Mouse (Mus musculus): ENCODE results near the gene Abcb10.
"Not testable (repeated sequence)": the region's sequence is repeated elsewhere in the genome, so short reads cannot be mapped to it uniquely, and the experiment has no call there.

Gene Abcb10

DNA sequence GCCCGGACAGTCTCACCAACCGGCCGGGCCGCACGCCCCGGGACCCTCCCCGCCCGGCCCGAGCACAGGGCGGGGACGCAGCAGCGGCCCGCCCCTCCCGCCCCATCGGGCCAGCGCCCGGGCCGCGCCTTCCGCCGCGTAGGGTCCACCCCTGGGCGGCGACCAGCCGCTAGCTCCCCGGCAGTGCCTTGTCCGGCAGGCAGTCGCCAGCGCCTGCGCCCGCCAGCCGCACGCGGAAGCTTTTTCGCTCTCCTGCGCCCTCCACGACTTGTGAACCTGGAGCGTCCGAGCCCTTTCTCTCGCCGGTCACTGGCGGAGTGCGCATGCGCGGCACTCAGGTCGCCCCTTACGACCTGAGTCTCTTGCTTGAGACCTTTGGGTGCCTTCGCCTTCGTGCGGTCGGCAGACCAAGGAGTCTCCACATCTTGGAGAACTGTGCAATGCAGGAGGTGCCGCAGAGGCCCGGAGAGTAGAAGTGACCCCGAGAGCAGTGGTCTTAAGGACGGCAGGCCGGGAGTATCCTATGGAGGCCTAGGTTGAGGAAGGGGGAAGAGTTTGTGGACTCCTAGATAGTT, at the start of gene Abcb10:
Gene Abcb10, minus strand, starts transcription at position 297 of the 575 bp plus-strand sequence.
- peak; percentile 26 to 48 for DNase-seq (ENCODE audit: low spot score in 2 of 2)

DNA sequence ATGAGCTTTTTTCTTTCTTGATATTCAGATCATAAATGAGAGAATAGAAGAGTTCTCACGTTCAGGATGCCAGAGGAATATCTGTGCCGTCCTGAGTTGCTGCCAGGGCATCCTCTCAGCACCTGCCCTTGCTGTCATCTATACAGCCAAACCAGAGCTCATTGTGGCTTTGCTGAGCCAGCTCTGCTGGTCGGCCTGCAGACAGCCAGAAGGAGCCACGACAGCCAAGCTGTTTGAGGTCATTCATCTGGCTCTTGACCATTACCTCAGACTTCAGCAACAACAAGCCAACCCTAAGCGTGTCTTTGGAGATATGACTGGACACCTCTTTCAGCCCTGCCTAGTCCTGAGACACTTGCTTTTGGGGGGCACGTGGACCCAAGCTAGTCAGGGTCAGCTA, 44.9 kb upstream of the Abcb10 start:
- DNase-seq (ENCODE audit: low spot score in 2 of 2) = no peak

DNA sequence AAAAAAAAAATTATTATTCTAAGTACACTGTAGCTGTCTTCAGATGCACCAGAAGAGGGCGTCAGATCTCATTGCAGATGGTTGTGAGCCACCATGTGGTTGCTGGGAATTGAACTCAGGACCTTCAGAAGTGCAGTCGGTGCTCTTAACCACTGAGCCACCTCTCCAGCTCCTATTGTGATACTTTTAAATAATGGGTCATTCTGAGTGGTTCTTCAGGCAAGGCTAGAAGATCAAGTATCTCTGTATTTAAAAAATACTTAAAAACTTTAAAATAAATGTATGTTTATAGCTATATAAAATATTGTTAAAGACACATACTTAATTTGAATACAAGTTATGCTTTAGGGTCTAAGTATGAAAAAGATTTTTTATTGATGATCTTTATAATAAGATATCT, 43.3 kb upstream of the Abcb10 start:
- not testable (repeated sequence) for DNase-seq (ENCODE audit: low spot score in 2 of 2)

DNA sequence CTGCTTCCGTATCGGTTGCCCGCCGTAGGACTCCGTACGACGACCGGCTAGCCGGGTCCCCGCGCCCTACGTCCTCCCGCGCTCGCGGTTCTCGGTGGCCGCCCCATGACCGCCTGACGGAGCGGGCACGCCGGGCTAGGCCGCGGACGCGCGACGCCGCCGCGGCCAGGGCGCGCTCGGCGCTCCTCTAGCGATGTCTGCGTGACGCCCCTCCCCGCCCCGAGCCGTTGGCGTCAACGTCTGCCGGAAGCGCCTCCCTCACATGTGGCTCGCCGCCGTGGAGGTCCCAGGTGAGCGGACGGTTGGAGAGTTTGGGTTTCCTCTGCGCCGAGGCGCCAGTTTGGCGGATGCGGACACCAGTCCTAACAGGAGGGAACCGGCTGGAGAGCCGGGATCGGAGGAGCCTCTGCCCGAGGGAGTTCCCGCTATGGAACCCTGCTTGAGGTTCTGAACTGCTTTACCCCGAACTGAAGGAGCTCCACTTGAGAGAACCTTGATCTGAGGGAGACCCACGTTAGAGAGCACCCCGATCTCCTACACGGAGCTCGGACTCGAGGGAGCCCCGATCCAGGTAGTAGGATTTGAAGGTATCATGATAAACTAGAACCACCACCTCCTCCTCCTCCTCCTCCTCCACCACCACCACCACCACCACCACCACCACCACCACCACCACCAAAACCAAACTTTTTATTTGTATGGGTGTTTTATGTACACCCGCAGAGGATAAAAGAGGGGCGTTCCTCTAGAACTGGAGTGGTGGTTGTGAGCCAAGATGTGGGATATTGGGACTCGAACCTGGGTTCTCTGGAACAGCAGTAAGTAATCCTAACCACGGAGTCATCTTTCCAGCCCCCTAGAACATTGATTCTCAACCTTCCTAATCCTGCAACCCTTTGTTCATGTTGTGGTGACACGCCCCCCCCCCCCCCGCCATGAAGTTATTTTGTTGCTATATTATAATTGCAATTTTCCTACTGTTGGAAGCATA, 38.6 kb upstream of the Abcb10 start, which contains the start of the genes Taf5l and Urb2:
Gene Taf5l, minus strand, starts transcription at position 161 of the 991 bp plus-strand sequence.
Gene Urb2, plus strand, starts transcription at position 272 of the 991 bp plus-strand sequence.
- peak; percentile 93 to 94 for DNase-seq (ENCODE audit: low spot score in 2 of 2)

DNA sequence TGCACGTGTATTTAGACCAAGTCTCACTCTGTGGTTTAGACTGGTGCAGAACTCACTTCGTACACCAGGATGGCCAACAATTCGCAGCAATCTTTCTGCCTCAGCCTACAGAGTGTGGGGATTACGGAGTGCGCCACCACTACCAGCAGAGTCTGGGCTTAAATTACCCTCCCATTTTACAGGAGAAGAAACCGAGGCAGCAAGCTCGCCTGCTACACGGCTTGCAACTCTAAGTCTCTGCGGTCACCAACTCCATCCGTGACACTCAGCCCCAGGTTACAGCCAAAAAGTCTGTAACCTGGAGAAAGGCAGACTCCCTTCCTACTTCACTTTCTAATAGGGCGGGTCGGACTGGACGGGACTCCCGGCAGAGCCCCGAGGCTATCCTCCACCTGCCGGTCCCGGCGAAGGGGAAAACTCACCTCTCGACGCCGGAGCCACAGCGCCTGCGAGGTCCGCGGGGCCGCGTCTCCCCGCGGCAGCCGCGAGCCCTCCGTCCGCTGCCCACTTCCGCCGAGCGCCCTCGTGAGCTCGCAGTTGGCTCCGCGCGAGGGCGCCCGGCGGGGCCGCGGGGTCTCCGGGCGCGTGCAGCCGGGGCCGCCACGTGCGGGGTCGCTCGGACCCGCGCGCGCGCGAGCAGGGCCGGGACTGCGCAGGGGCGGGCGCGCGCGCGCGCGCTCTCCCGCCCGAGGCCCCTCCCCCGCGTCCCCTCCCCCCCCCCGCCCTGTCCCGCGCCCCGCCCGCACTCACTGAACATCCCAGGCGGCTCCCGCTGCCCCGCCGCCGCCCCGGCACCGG, 37.7 kb upstream of the Abcb10 start:
- peak; percentile 43 to 66 for DNase-seq (ENCODE audit: low spot score in 2 of 2)

DNA sequence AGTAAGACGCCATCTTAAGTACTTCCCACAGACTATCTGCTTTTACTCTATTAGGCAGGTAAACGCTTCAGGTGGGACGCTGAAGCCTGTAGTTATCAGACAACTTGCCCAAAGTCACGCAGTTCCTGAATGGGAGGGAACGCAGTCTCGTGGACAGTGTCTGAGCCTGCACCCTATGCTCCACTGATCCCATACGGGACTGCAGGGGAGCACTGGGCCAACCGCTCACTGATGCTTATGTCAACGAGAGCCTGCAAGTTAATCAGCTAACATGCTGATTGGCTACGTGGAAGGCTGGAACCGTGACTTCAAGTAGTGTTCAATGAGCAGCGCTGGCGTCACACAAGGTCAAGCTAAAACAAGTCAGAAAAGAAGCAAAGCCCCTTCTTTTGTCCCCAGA, 36.9 kb upstream of the Abcb10 start:
- peak in 1 of 2 experiments; percentile 6 for DNase-seq (ENCODE audit: low spot score in 2 of 2)

DNA sequence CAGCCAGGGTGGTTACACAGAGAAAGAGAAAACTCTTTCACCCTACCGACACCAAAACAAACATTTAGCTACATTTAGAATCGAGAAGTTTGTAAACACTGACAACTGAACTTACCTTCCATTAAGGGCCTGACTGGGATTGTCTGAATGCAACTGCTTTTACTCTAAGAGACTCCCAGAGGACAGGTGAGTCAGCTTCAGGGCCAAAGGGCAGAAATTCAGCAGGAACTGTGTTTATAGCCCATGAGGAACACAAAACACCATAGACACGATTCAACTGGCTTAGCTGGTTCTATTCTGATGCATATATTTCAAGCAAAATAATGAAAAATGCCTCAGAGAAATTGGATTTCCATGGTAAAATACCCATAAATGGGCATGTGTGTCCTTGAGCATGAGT, 31.8 kb upstream of the Abcb10 start:
- DNase-seq (ENCODE audit: low spot score in 2 of 2) = no peak

DNA sequence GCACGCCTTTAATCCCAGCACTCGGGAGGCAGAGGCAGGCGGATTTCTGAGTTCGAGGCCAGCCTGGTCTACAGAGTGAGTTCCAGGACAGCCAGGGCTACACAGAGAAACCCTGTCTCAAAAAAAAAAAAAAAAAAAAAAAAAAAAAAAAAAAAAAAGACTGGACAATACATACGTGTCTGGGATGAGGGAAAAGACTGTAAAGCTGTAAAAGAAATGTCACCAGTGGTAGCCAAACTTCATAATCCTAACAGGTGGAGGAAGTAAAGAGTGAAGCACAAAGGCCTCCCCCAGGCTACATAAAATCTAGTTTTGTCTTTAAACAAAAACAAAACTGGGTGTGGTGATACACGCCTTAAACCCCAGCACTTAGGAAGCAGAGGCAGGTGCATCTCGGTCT, 31.4 kb upstream of the Abcb10 start:
- DNase-seq (ENCODE audit: low spot score in 2 of 2) = not testable (repeated sequence)

DNA sequence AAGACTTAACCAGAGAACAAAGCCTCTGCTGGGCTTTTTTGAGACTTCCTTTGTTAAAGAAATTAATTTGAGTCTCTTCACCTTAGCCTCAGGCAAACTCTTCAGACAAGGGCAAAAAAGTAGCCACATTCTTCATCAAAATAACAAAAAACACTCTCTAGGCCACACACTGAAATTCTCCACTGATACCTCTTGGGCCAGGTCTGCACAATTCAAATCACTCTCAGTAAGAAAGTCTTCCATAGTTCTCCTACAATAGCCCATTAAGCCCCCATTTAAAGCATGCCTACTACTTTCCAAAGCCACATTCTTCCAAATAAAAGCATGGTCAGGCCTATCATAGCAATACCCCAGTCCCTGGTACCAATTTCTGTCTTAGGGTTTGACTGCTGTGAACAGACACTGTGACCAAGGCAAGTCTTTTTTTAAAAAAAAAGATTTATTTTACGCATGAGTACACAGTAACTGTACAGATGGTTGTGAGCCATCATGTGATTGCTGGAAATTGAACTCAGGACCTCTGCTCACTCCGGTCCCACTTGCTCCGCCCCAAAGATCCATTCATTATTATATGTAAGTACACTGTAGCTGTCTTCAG, 29.2 kb upstream of the Abcb10 start:
- DNase-seq (ENCODE audit: low spot score in 2 of 2) = no peak

DNA sequence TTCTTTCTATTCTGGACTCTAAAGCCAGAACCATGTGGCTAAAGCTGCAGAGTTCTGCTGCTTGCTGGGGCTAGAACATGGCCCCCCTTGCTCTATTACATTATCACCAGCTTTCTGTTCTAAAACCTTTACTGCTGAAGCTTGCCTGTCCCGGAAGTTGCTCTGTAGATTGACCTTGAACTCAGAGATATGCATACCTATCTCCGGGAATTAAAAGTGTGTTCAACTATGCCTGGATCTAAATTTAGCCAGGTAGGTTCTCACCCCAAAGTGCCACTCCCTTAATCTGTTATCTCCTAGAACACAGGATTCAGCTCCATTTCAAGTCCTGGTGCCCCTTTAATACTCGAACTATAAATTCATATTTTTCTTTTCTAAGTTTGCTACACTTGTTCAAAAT, 28.7 kb upstream of the Abcb10 start:
- no peak for DNase-seq (ENCODE audit: low spot score in 2 of 2)

DNA sequence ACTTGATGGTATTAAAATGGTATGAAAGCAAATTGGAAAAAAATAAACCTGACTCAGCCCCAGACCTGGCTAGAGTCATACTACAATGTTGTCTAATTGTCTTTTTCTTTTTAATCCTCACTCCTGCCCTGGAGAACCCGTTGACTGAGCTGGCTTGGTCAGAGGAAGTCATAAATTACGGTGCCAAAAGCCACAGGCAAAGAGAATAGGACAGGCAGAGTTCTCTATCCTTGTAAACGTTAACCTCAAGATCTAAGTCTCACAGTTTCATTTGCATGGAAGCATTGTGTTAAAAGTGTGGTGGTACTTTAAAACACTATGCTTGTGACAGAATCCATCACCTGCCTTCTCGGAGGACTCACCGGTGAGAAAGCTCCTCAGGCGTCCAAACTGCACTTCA, 24.9 kb upstream of the Abcb10 start:
- no peak for DNase-seq (ENCODE audit: low spot score in 2 of 2)

DNA sequence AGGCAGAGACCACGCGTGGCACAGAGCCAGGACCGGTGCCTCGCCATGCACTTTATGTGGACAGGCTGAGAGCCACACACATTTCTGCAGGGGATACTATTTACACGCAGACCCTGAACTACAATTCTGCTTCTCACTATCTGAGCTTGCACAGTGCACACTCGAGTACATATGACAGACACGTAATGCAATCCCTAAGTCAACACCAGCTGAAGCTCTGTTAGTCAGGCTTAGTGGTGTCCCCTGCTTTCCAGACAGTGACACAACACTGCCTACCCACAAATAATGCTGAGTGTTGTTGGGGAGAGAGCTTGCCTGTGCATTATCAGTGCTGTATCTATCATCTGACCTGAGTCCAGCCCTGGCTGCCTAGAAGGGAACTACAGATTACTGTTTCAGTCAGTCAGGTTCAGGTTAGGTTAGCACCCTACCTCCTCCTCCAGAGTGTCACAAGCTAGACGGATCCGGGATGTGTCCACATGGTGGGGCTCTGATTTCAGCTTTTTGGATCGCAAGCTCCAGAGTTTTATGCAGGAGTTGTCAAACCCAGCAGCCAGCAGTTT, 19.7 kb upstream of the Abcb10 start:
- DNase-seq (ENCODE audit: low spot score in 2 of 2) = no peak

DNA sequence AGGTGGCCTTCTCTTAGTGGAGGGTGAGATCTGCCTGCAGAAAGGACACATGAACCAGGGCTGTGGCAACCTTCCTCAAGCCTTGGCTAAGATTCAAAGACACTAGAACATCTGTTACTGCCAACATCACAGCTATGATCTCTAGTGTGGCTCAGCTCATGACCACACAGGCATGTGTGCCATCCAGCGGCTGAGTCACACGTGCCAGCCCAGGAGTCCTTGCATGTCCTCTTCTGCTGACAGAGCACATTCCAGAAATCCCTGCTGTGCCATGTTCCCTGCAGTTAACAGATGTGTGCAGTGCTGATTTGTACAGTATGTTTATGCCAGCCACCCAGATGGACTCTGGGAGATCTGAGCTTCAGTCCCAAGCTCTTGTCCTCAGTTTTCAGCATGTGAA, 16.6 kb upstream of the Abcb10 start:
- no peak for DNase-seq (ENCODE audit: low spot score in 2 of 2)

DNA sequence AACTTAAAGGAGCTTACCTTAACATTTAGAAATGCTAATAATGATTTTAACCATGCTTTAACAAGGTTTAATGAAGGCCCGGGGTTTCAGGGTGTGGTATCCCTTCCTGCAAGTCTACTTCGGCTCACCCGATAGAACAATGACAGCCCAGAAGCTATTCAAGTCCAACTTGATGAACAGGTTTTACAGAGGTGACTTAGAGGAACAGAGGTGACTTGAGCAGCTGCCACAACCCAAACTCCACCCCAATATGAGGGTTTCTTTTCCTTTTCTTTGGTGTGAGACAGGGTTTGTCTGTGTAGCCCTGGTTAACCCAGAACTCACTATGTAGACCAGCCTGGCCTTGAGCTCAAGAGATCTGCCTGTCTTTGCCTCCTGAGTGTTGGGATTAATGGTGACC, 11.1 kb upstream of the Abcb10 start:
- no peak for DNase-seq (ENCODE audit: low spot score in 2 of 2)

DNA sequence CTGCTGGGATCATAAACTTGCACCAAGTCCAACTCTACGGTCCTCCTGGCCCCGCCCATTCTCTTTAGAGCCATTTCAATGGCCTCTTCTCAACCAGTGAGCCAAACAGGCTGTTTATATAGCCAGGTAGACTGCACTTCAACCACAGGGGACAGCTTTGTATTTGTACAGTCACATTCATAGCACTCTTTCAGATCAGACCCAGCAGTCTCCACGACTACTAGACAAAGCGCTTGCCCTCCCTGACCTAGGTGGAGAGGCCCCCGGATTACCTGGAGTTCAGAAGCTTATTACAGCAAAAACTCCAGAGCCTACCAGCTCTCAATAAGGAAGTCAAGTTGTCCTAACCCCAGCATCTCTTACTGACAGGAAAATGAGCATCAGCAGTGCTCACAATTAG, 10.7 kb upstream of the Abcb10 start:
- no peak for DNase-seq (ENCODE audit: low spot score in 2 of 2)

DNA sequence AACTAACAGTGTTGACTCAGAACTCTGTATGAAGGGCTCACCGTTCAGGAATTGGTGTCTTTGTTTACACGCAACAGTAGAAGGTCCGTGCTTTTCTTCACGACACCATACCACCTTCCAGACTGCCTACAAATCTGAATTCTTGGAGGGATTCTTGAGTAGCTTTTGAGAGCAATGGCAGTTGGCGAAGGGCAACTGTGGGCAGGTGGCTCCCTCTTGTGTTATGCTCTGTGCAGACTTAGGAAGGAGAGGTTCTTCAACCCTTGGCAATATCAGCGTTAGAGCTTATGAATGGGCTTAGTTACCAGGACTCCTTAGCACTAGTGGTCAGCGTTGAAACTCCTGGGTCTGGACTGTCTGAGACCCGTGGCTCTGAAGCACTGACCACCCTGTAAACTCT, 9.7 kb upstream of the Abcb10 start:
- DNase-seq (ENCODE audit: low spot score in 2 of 2) = no peak

DNA sequence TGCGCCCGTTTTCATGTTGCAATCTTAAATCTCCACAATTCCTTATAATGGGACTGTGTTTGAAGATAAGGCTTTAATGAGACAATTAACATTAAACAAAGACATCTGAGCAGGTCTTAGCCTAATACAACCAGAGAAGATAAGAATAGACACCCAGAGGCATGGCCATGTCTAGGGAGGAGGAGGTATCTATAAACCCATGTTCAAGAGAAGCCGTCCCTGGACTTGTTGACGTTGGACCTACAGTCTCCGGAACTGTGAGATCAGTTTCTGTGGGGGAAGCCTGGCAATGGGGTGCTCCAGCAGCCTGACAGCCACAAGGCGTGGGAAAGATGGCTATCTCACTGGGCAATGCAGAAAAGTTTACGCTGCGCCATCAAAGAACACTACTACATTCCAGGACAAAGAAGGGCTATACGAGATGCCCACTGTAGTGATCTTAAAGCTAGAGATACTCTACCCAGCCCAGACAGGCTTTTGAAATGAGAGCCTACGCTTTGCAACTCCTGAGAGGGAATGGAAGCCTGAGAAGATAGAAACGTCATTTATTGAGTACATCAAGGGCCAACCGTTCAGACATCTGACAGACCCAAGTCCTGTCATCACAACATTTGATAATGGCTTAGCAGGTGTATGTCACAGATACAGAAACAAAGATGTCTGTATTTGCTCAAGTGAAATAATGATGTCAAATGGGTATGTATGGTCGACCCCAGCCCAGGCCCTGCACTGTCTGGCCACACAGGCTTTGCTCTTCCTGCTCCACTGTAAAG, 7.5 kb upstream of the Abcb10 start:
- DNase-seq (ENCODE audit: low spot score in 2 of 2) = no peak

DNA sequence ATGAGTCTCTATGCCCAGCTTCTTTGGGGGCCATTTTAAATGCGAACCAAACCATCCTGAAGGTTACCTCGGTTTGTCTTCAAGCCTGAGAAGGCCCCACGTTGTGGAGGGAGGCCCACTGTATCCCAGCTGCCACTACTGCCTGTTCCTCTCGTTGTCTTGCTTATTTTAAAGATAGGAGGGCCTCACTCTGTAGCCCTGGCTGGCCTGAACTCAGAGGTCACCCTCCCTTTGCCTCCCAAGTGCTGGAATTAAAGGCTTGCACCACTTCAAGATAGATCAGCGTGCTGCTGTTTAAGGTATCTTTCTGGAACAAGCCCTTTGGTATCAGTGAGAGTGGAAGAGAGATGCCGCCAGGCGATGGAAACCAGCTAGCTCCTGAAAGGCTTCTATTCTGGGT, 6.2 kb upstream of the Abcb10 start:
- no peak for DNase-seq (ENCODE audit: low spot score in 2 of 2)

DNA sequence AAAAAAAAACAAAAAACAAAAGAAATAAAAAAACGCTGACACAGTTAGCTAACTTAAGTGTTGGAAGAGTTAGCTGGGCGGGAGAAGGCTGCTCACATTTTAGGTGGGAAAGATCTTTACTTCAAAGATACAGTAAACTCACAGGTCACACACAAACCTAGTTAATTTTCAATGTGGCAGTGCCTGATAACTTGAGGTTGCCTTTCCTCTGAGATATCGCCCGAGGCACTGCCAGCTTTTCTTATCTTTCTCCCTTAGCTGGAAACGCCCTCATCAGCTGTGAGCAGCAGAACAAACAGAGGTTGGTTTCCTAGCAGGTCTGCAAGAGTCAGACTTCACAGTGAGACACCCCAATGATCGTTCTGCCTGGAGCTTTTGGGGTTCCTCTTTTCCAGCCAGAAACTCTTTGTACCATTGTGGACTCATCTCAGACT, 5.7 kb upstream of the Abcb10 start:
- no peak for DNase-seq (ENCODE audit: low spot score in 2 of 2)

DNA sequence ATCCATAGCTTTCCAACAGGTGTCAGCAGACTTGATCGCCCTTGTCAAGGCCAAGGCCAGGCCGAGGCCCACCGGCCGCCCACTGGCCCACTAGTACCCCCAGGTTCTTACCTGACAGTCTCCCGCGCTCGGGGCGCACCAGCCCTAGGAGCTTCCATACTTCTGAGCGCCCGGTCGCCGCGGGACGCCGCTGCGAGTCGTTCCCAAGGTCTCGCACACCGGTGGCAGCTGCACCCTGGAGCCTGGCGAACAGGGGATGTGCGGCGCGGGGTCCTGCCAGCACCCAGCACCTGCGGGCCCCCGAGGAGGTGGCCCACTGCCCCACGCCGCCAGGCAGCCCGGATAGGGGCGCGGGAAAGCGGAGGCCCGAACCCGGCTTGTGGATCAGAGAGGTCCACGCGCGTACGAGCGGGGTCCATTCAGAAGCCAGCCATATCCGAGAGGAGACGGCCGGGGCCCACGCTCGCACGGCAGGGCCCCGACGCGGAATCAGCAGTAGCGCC, 580 bp downstream of the Abcb10 start:
- peak; percentile 8 to 23 for DNase-seq (ENCODE audit: low spot score in 2 of 2)

All from thymus, postnatal 10 days (tissue).